Mouse (Mus musculus): ENCODE results near the gene Acaa1a. TPM values are rescaled to one million over a fixed set of nuclear protein-coding genes. Genes with fewer than 3 reads are reported as not detected.
A peak's percentile ranks its signal among the peaks of the same experiment; 100 is the strongest.
"Not testable (repeated sequence)": the region's sequence is repeated elsewhere in the genome, so short reads cannot be mapped to it uniquely, and the experiment has no call there.

Gene Acaa1a
- polyA plus RNA-seq, 1 experiment from 2014 or later: 72.6 TPM

GRCm38 (mm10) chr9:119346376-119346775 lies 6.9 kb downstream of the Acaa1a start:
- H3K27me3 ChIP-seq (ENCODE audit: poor library complexity, severe bottlenecking): no peaks in the 10 kb centered on the region
- H3K4me1 ChIP-seq: peaks cover 15% of the 10 kb centered on the region
- H3K9me3 ChIP-seq: no peaks in the 10 kb centered on the region
- 97% methylated on average over 8 of the region's 8 CpGs for WGBS
- no peak overlapping the region for H3K27ac ChIP-seq
- H3K36me3 ChIP-seq (replicated peaks): peaks cover 87% of the 10 kb centered on the region
- no peak overlapping the region for H3K4me3 ChIP-seq
- DNase-seq (ENCODE audit: extremely low spot score, low spot score): no peak

GRCm38 (mm10) chr9:119350531-119350930 lies 11.1 kb downstream of the Acaa1a start:
- Histone ChIP-seq H3K4me3 (no peak overlapping the region), H3K27me3 (ENCODE audit: poor library complexity, severe bottlenecking) (no peaks in the 10 kb centered on the region), H3K9me3 (no peaks in the 10 kb centered on the region), H3K36me3 (replicated peaks) (peaks cover 57% of the 10 kb centered on the region), H3K27ac (no peak overlapping the region), H3K4me1 (no peaks in the 10 kb centered on the region)
- DNase-seq (ENCODE audit: extremely low spot score, low spot score): no peak
- WGBS: 94% methylated on average over 3 of the region's 3 CpGs

- DNase-seq (ENCODE audit: extremely low spot score, low spot score): no peak
- no peak overlapping the region for H3K4me3 ChIP-seq
- peaks cover 51% of the 10 kb centered on the region for H3K36me3 ChIP-seq (replicated peaks)
- H3K9me3 ChIP-seq: no peaks in the 10 kb centered on the region
- H3K27ac ChIP-seq: no peak overlapping the region
- no peaks in the 10 kb centered on the region for H3K4me1 ChIP-seq
- 90% methylated on average over 10 of the region's 10 CpGs for WGBS
- H3K27me3 ChIP-seq (ENCODE audit: poor library complexity, severe bottlenecking): no peaks in the 10 kb centered on the region
These were observed 11.7 kb downstream of the Acaa1a start for GRCm38 (mm10) chr9:119350947-119351705.

- Histone ChIP-seq H3K9me3 (no peaks in the 10 kb centered on the region), H3K4me3 (no peak overlapping the region), H3K27me3 (ENCODE audit: poor library complexity, severe bottlenecking) (no peaks in the 10 kb centered on the region), H3K27ac (no peak overlapping the region), H3K4me1 (no peaks in the 10 kb centered on the region), H3K36me3 (replicated peaks) (peaks cover 42% of the 10 kb centered on the region)
- peak; percentile 71 for DNase-seq (ENCODE audit: extremely low spot score, low spot score)
- WGBS: 11% methylated on average over 4 of the region's 4 CpGs
These were observed 12.6 kb downstream of the Acaa1a start for GRCm38 (mm10) chr9:119352060-119352459.

GRCm38 (mm10) chr9:119353926-119354325 lies 14.4 kb downstream of the Acaa1a start:
- Histone ChIP-seq H3K27me3 (ENCODE audit: poor library complexity, severe bottlenecking) (peaks cover 5% of the 10 kb centered on the region; the same call in 1 of the 2 replicates), H3K36me3 (replicated peaks) (peaks cover 25% of the 10 kb centered on the region), H3K4me3 (no peak overlapping the region), H3K4me1 (peaks cover 14% of the 10 kb centered on the region), H3K27ac (no peak overlapping the region), H3K9me3 (no peaks in the 10 kb centered on the region)
- 85% methylated on average over 6 of the region's 6 CpGs for WGBS
- no peak for DNase-seq (ENCODE audit: extremely low spot score, low spot score)

GRCm38 (mm10) chr9:119355943-119356342 lies 16.5 kb downstream of the Acaa1a start:
- H3K9me3 ChIP-seq: no peaks in the 10 kb centered on the region
- peaks cover 5% of the 10 kb centered on the region; the same call in 1 of the 2 replicates for H3K27me3 ChIP-seq (ENCODE audit: poor library complexity, severe bottlenecking)
- peaks cover 18% of the 10 kb centered on the region for H3K36me3 ChIP-seq (replicated peaks)
- no peak overlapping the region for H3K27ac ChIP-seq
- DNase-seq (ENCODE audit: extremely low spot score, low spot score): no peak
- H3K4me3 ChIP-seq: no peak overlapping the region
- WGBS: 91% methylated on average over 6 of the region's 6 CpGs
- H3K4me1 ChIP-seq: peaks cover 14% of the 10 kb centered on the region

- peak within 1 kb of the TSS; percentile 80 for H3K4me3 ChIP-seq
- no peaks in the 10 kb centered on the region for H3K9me3 ChIP-seq
- H3K27ac ChIP-seq: peak within 1 kb of the TSS; percentile 89
- peak; percentile 88 for DNase-seq (ENCODE audit: extremely low spot score, low spot score)
- WGBS: 4% methylated on average over 65 of the region's 65 CpGs
- peaks cover 14% of the 10 kb centered on the region for H3K4me1 ChIP-seq
- peaks cover 26% of the 10 kb centered on the region for H3K36me3 ChIP-seq (replicated peaks)
- peaks cover 5% of the 10 kb centered on the region; the same call in 1 of the 2 replicates for H3K27me3 ChIP-seq (ENCODE audit: poor library complexity, severe bottlenecking)
These were observed 18.0 kb downstream of the Acaa1a start, which contains the start of gene Xylb for GRCm38 (mm10) chr9:119357331-119358057. Gene Xylb, plus strand, starts transcription at chr9:119357381.

GRCm38 (mm10) chr9:119358058-119358429 lies 18.6 kb downstream of the Acaa1a start:
- peaks cover 5% of the 10 kb centered on the region; the same call in 1 of the 2 replicates for H3K27me3 ChIP-seq (ENCODE audit: poor library complexity, severe bottlenecking)
- peaks cover 14% of the 10 kb centered on the region for H3K4me1 ChIP-seq
- no peaks in the 10 kb centered on the region for H3K9me3 ChIP-seq
- peak; percentile 21 for DNase-seq (ENCODE audit: extremely low spot score, low spot score)
- H3K4me3 ChIP-seq: peak overlapping the region; percentile 80
- peaks cover 31% of the 10 kb centered on the region for H3K36me3 ChIP-seq (replicated peaks)
- WGBS: 56% methylated on average over 9 of the region's 9 CpGs
- peak overlapping the region; percentile 89; the same call in 1 of the 2 replicates for H3K27ac ChIP-seq

- H3K4me1 ChIP-seq: peaks cover 14% of the 10 kb centered on the region
- WGBS: 92% methylated on average over 5 of the region's 5 CpGs
These were observed 21.9 kb downstream of the Acaa1a start for GRCm38 (mm10) chr9:119361416-119361815.

GRCm38 (mm10) chr9:119363229-119363628 lies 23.8 kb downstream of the Acaa1a start:
- Histone ChIP-seq H3K9me3 (no peaks in the 10 kb centered on the region), H3K4me3 (no peak overlapping the region), H3K27me3 (ENCODE audit: poor library complexity, severe bottlenecking) (peaks cover 3% of the 10 kb centered on the region; the same call in 1 of the 2 replicates), H3K36me3 (replicated peaks) (peaks cover 61% of the 10 kb centered on the region), H3K4me1 (peaks cover 3% of the 10 kb centered on the region), H3K27ac (no peak overlapping the region)
- 82% methylated on average over 12 of the region's 12 CpGs for WGBS
- DNase-seq (ENCODE audit: extremely low spot score, low spot score): no peak

More at GRCm38 (mm10) chr9:119361416-119361815, 21.9 kb downstream of the Acaa1a start:
- Histone ChIP-seq H3K9me3 (no peaks in the 10 kb centered on the region), H3K27ac (no peak overlapping the region), H3K36me3 (replicated peaks) (peaks cover 50% of the 10 kb centered on the region), H3K4me3 (no peak overlapping the region), H3K27me3 (ENCODE audit: poor library complexity, severe bottlenecking) (peaks cover 5% of the 10 kb centered on the region; the same call in 1 of the 2 replicates)
- no peak for DNase-seq (ENCODE audit: extremely low spot score, low spot score)

GRCm38 (mm10) chr9:119365284-119365683 lies 25.8 kb downstream of the Acaa1a start, which contains the start of gene Slc22a14:
Gene Slc22a14, minus strand, starts transcription at chr9:119365553.
- H3K27me3 ChIP-seq (ENCODE audit: poor library complexity, severe bottlenecking): no peaks in the 10 kb centered on the region
- 81% methylated on average over 7 of the region's 7 CpGs for WGBS
- no peak within 1 kb of the TSS for H3K27ac ChIP-seq
- no peaks in the 10 kb centered on the region; the same call in 1 of the 2 replicates for H3K4me1 ChIP-seq
- H3K4me3 ChIP-seq: no peak within 1 kb of the TSS
- H3K36me3 ChIP-seq (replicated peaks): peaks cover 72% of the 10 kb centered on the region
- no peak for DNase-seq (ENCODE audit: extremely low spot score, low spot score)
- H3K9me3 ChIP-seq: no peaks in the 10 kb centered on the region

GRCm38 (mm10) chr9:119368367-119368766 lies 28.9 kb downstream of the Acaa1a start:
- Histone ChIP-seq H3K36me3 (replicated peaks) (peaks cover 65% of the 10 kb centered on the region), H3K4me1 (no peaks in the 10 kb centered on the region), H3K9me3 (no peaks in the 10 kb centered on the region), H3K4me3 (no peak overlapping the region), H3K27me3 (ENCODE audit: poor library complexity, severe bottlenecking) (no peaks in the 10 kb centered on the region), H3K27ac (no peak overlapping the region)
- no peak for DNase-seq (ENCODE audit: extremely low spot score, low spot score)
- WGBS: 91% methylated on average over 3 of the region's 3 CpGs

- 89% methylated on average over 4 of the region's 4 CpGs for WGBS
- peaks cover 68% of the 10 kb centered on the region for H3K36me3 ChIP-seq (replicated peaks)
- H3K9me3 ChIP-seq; H3K4me3 ChIP-seq; H3K4me1 ChIP-seq; H3K27ac ChIP-seq; H3K27me3 ChIP-seq (ENCODE audit: poor library complexity, severe bottlenecking); DNase-seq (ENCODE audit: extremely low spot score, low spot score): not testable (repeated sequence)
These were observed 31.3 kb downstream of the Acaa1a start for GRCm38 (mm10) chr9:119370770-119371169.
